ENCODE assay signal across 10 mouse cellular contexts in genomic region chr4:133885331-133885730, GRCm38 (mm10). TPM values are rescaled to one million over a fixed set of nuclear protein-coding genes. Genes with fewer than 3 reads are reported as not detected.
DNase-seq lines count a peak whose midpoint lies in the region; ATAC-seq and TF ChIP-seq lines count a peak whose summit lies in the region.
"Had no signal": no experiment of that assay in that cellular context is flagged by ENCODE, and none has a peak within 500 bp of the region (broad histone marks: within the 10 kb centered on the region; RNA-seq: fewer than 3 reads in every experiment).

No protein-coding gene starts in this region.

- no peaks in the 10 kb centered on the region for H3K36me3 ChIP-seq in kidney, postnatal 0 days (ENCODE audit: insufficient read depth, low read length)
- no peaks in the 10 kb centered on the region for H3K36me3 ChIP-seq in kidney, adult 2 months (ENCODE audit: control insufficient read depth, insufficient read depth, low read length)
- peaks cover 10% of the 10 kb centered on the region for H3K36me3 ChIP-seq in embryonic facial prominence, embryonic 10.5 days (replicated peaks)
- no peaks in the 10 kb centered on the region for H3K36me3 ChIP-seq in liver, embryonic 16.5 days (ENCODE audit: control insufficient read depth, insufficient read depth)

- ATAC-seq in kidney, postnatal 0 days (replicated peaks; ENCODE audit: low FRiP score, low read depth), result no peak
- ATAC-seq in liver, embryonic 16.5 days (ENCODE audit: low read depth), result no peak
- ATAC-seq: Patski had no signal

- no peak overlapping the region for H3K4me3 ChIP-seq in kidney, postnatal 0 days (replicated peaks; ENCODE audit: low read depth, low read length)
- no peak overlapping the region for H3K4me3 ChIP-seq in kidney, adult 2 months (ENCODE audit: insufficient read depth, low read depth, low read length)
- peak overlapping the region; percentile 93 for H3K4me3 ChIP-seq in embryonic facial prominence, embryonic 10.5 days
- H3K4me3 ChIP-seq in liver, embryonic 16.5 days (ENCODE audit: low read depth, low read length), result no peak overlapping the region

- H3K4me1 ChIP-seq in kidney, postnatal 0 days (replicated peaks; ENCODE audit: insufficient read depth, low read length), result peaks cover 18% of the 10 kb centered on the region; the same call in 1 of the 2 replicates
- H3K4me1 ChIP-seq in kidney, adult 2 months (ENCODE audit: control insufficient read depth, insufficient read depth, low read length), result peaks cover 14% of the 10 kb centered on the region
- peaks cover 48% of the 10 kb centered on the region for H3K4me1 ChIP-seq in embryonic facial prominence, embryonic 10.5 days
- H3K4me1 ChIP-seq in liver, embryonic 16.5 days (ENCODE audit: control insufficient read depth, low read depth, low read length), result peaks cover 12% of the 10 kb centered on the region

- TF ChIP-seq CTCF in kidney, postnatal 0 days (IDR thresholded peaks at IDR 0.05; ENCODE audit: low read depth), result no peak
- TF ChIP-seq CTCF in kidney, adult 2 months (conservative IDR thresholded peaks at IDR 0.05; ENCODE audit: insufficient read depth, insufficient read length, low read depth, low read length), result no peak

- H3K4me2 ChIP-seq in kidney, postnatal 0 days (ENCODE audit: low read length), result peak overlapping the region; percentile 97
- H3K4me2 ChIP-seq in liver, embryonic 16.5 days (ENCODE audit: low read depth, low read length), result peak overlapping the region; percentile 89; the same call in 1 of the 2 replicates

- H3K9me3 ChIP-seq in kidney, postnatal 0 days (replicated peaks; ENCODE audit: low read length), result no peaks in the 10 kb centered on the region
- H3K9me3 ChIP-seq in embryonic facial prominence, embryonic 10.5 days, result no peaks in the 10 kb centered on the region
- H3K9me3 ChIP-seq in liver, embryonic 16.5 days (replicated peaks; ENCODE audit: control insufficient read depth, low read length), result no peaks in the 10 kb centered on the region

- TF ChIP-seq POLR2A in kidney, adult 2 months (IDR thresholded peaks at IDR 0.05; ENCODE audit: low read depth, low read length), result no peak

- 62% methylated on average over 4 of the region's 4 CpGs for WGBS in kidney, postnatal 0 days
- 83% methylated on average over 4 of the region's 4 CpGs for WGBS in kidney, adult 2 months
- WGBS in embryonic facial prominence, embryonic 10.5 days, result 73% methylated on average over 4 of the region's 4 CpGs
- WGBS in liver, embryonic 16.5 days (ENCODE audit: insufficient replicate concordance), result 76% methylated on average over 4 of the region's 4 CpGs

- H3K27ac ChIP-seq in kidney, postnatal 0 days, result peak overlapping the region; percentile 77
- no peak overlapping the region for H3K27ac ChIP-seq in kidney, adult 2 months (ENCODE audit: insufficient read depth, low read depth, low read length)
- H3K27ac ChIP-seq in embryonic facial prominence, embryonic 10.5 days (replicated peaks), result peak overlapping the region; percentile 40
- H3K27ac ChIP-seq in liver, embryonic 16.5 days (ENCODE audit: low read length), result no peak overlapping the region

- DNase-seq in cerebellum, adult 11 months, result peak; percentile 69
- no peak for DNase-seq in cerebellum, adult 9-10 months
- no peak for DNase-seq in kidney, postnatal 0 days (ENCODE audit: low spot score)
- DNase-seq in kidney, adult 2 months, result no peak
- no peak for DNase-seq in embryonic facial prominence, embryonic 10.5 days (ENCODE audit: low spot score)
- DNase-seq in urinary bladder, postnatal 4 days (ENCODE audit: low spot score in 2 of 2), result no peak
- no peak for DNase-seq in embryo, embryonic 10.5 days (ENCODE audit: low spot score)
- DNase-seq: heart, postnatal 10 days had no signal

- 0 out of 2 replicates have a peak overlapping the region, but pooled peaks have one; percentile 40 for H3K9ac ChIP-seq in kidney, postnatal 0 days (ENCODE audit: low read depth, low read length)
- H3K9ac ChIP-seq in liver, embryonic 16.5 days (ENCODE audit: low read depth, low read length), result no peak overlapping the region

- no peaks in the 10 kb centered on the region for H3K27me3 ChIP-seq in kidney, postnatal 0 days (ENCODE audit: insufficient read depth, low read length)
- H3K27me3 ChIP-seq in kidney, adult 2 months (replicated peaks; ENCODE audit: control insufficient read depth, insufficient read depth, low read length), result no peaks in the 10 kb centered on the region
- H3K27me3 ChIP-seq in embryonic facial prominence, embryonic 10.5 days (replicated peaks; ENCODE audit: low read depth, poor library complexity, severe bottlenecking), result peaks cover 11% of the 10 kb centered on the region; the same call in 1 of the 2 replicates
- peaks cover 27% of the 10 kb centered on the region for H3K27me3 ChIP-seq in liver, embryonic 16.5 days (ENCODE audit: control insufficient read depth, insufficient read depth, low read depth, low read length)
- H3K27me3 ChIP-seq: Patski had no signal

RNA-seq across cellular contexts. Expression of gene Rps6ka1, which starts 2.3 kb away (rescaled TPM):
- polyA plus RNA-seq in kidney, postnatal 0 days (2015; fragmentation: Nextera tagmentation; extraction: Ambion mirVana), result 29.7 and 32.5 TPM in 2 replicates
- 29.4 and 30.9 TPM in 2 replicates for polyA plus RNA-seq in kidney, adult 2 months (2012; rRNA removed)
- polyA plus RNA-seq in embryonic facial prominence, embryonic 10.5 days (2016; fragmentation: Nextera tagmentation; extraction: Ambion mirVana), result 46.6 and 47.6 TPM in 2 replicates
- polyA plus RNA-seq in liver, embryonic 16.5 days (2015; fragmentation: Nextera tagmentation; extraction: Ambion mirVana), result 69.9 and 79.4 TPM in 2 replicates

Comparison
In these comparisons a context has a peak if more than half of its experiments do, and no peak if none do; other contexts are left out.
1. H3K27ac ChIP-seq: peak in kidney, postnatal 0 days (single experiment) and embryonic facial prominence, embryonic 10.5 days (single experiment); none in kidney, adult 2 months (single experiment) and liver, embryonic 16.5 days (single experiment).